Mouse (Mus musculus) stomach, embryonic 15.5 days (tissue): Measurements from ENCODE around the gene Adgrv1. TPM values are rescaled to one million over a fixed set of nuclear protein-coding genes. Genes with fewer than 3 reads are reported as not detected.

Experiments
- ATAC-seq: fragments of 200-750 bp; cut with Nextera tagmentation; 2 replicates; pipeline ENCODE4 v1.8.0; 2017; ENCODE audit warnings: low read depth, moderate number of reproducible peaks, moderate TSS enrichment; ENCODE audit not compliant: insufficient read depth, low FRiP score
- H3K27ac ChIP-seq: fragments of 300-500 bp; sonication (generic); 2 replicates; pipeline ENCODE4 v1.5.1; 2015; ENCODE audit warnings: mild to moderate bottlenecking, inconsistent platforms
- H3K27me3 ChIP-seq: fragments of 300-500 bp; sonication (generic); replicated peaks from 2 replicates; pipeline ENCODE4 v1.6.1; 2015; ENCODE audit warnings: inconsistent platforms
- H3K36me3 ChIP-seq: fragments of 300-500 bp; sonication (generic); 2 replicates; pipeline ENCODE4 v1.6.1; 2015; ENCODE audit warnings: inconsistent platforms
- H3K4me1 ChIP-seq: fragments of 300-500 bp; sonication (generic); 2 replicates; pipeline ENCODE4 v1.6.1; 2015; ENCODE audit warnings: inconsistent platforms
- H3K4me2 ChIP-seq: fragments of 300-500 bp; sonication (generic); 2 replicates; pipeline ENCODE4 v1.6.1; 2015; ENCODE audit warnings: mild to moderate bottlenecking, inconsistent platforms
- H3K4me3 ChIP-seq: fragments of 300-500 bp; sonication (generic); replicated peaks from 2 replicates; pipeline ENCODE4 v1.5.1; 2015; ENCODE audit warnings: inconsistent platforms
- H3K9ac ChIP-seq: fragments of 300-500 bp; sonication (generic); 2 replicates; pipeline ENCODE4 v1.6.1; 2015; ENCODE audit warnings: inconsistent platforms
- H3K9me3 ChIP-seq: fragments of 300-500 bp; sonication (generic); 2 replicates; pipeline ENCODE4 v1.6.1; 2016; ENCODE audit warnings: inconsistent platforms
- WGBS: fragments of 180-500 bp; shearing (Covaris S2); methylation state at CpG from one replicate; pipeline ENCODE4 v1.1.7; 2015; 5-methylcytosine and 5-hydroxymethylcytosine counted together
- polyA plus RNA-seq: library from polyadenylated mRNA; unstranded; fragments of >200 nt; fragmentation: Nextera tagmentation; extraction: Ambion mirVana; gene quantifications from 2 replicates; pipeline ENCODE4 v1.2.1, GENCODE M21; 2015

Adgrv1 gene
- polyA plus RNA-seq, 1 experiment from 2014 or later = 1.1 TPM

DNA sequence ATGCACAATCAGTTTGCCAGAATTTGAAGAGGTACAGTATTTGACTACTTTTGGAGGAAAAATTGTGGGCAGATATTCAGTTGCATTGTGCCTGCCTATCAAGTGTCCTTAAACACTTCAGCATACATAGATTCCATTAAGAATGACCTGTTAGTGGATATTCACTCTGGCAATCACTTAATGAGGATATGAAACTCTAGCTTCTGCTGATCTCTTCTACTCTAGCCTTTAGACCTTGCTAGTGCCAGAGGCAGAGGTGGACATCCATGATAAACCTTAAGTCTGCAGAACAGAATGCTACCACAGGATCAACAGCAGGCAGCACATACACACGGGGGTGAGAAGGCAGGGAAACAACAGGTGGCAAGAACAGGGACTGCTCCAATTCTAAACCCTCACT lies 488.5 kb downstream of the Adgrv1 start:
- Histone ChIP-seq H3K27ac (no peak overlapping the region), H3K9me3 (no peaks in the 10 kb centered on the region), H3K4me2 (no peak overlapping the region), H3K36me3 (no peaks in the 10 kb centered on the region), H3K4me3 (no peak overlapping the region), H3K27me3 (no peaks in the 10 kb centered on the region), H3K9ac (no peak overlapping the region), H3K4me1 (no peaks in the 10 kb centered on the region)
- no peak for ATAC-seq
- 61% methylated on average over 1 of the region's 1 CpGs for WGBS

DNA sequence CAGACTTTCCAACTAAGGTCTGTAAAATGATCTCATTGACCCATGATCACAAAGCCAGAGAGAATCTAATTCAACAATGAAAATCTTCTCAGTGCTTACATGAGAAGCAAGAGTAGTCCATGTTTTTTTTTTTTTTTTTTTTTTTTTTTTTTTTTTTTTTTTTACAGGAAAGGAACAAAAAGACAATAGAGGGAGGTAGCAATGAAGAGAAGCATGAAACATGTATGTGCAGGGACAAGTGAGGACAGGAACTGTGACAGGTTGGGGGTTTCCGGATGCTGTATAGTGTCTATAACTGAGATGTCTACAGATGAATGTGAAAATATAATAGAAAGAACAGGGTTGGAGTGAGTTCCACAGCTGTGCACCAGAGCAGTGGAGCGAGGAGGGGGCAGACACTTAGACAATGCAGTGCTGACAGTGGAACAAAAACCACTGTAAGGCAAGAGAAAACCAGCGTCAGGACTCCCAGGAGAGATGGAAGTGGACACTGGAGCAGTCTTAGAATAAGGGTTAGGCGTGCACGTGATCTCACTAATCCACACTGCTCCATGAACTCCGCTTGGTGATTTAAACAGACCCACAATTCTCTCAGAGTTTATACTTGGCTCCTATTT lies 490.6 kb downstream of the Adgrv1 start:
- Histone ChIP-seq H3K9me3 (no peaks in the 10 kb centered on the region), H3K9ac (no peak overlapping the region), H3K27me3 (no peaks in the 10 kb centered on the region), H3K4me2 (no peak overlapping the region), H3K36me3 (no peaks in the 10 kb centered on the region), H3K4me1 (no peaks in the 10 kb centered on the region), H3K27ac (no peak overlapping the region), H3K4me3 (no peak overlapping the region)
- 69% methylated on average over 6 of the region's 6 CpGs for WGBS
- ATAC-seq = no peak

DNA sequence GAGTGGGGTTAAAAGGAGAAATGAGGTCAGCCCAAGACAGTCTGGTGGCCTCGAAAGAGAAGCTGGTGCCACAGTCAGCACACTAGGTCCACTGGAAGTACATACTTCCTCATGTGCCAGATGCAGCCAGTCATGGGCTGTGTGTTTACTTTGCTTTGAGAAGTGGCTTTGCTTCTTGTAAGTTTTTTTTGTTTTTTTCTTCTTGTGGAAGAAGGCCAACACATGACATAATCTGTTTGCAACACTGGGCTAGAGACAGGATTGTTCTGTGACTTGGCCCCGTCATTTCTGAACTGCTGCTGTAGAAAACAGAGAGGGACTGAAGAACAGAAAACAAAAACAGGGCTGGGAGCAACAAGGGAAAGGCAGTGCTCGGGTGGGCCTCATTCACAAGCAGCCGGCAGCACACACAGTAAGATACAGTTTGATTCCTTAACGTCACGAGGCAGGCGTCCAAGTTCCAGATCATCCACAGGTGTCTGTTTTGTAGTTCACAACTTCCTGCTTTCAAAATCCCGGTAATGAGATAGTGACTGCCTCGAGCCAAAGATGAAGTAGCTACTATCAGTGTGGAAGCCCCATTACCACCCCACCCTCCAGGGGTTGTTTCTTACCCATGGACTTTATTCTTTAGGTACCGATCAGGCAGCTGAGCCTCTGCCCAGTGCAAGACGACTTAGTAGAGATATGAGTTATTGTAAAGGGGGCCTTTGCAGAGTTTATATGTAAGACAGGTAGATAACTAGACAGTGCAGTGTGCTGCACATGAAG lies 496.1 kb downstream of the Adgrv1 start:
- no peak overlapping the region for H3K9ac ChIP-seq
- peak; percentile 85 for ATAC-seq
- no peaks in the 10 kb centered on the region for H3K9me3 ChIP-seq
- no peak overlapping the region for H3K4me2 ChIP-seq
- no peak overlapping the region for H3K4me3 ChIP-seq
- H3K27ac ChIP-seq = peak overlapping the region; percentile 67
- H3K27me3 ChIP-seq = no peaks in the 10 kb centered on the region
- 20% methylated on average over 11 of the region's 11 CpGs for WGBS
- H3K36me3 ChIP-seq = no peaks in the 10 kb centered on the region
- H3K4me1 ChIP-seq = peaks cover 10% of the 10 kb centered on the region

DNA sequence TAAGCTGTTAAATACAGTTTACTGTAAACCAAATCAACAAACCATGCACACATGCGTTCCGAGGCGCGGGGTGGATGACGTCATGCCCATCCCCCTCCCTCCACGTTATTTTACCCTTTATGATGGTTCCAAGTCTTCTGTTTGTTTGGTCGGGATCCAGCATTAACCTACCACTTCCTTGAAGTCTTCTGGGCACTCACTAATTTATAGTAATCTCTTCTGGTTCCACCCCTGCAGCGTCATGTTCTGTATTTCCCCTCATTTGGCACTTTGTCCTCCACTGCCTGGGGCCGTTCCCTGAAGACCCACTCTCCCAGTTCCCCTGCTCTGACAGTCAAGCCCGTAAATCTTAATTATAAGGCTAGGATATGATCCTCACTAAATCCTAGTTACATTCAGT lies 497.0 kb downstream of the Adgrv1 start:
- peak overlapping the region; percentile 67; the same call in 1 of the 2 replicates for H3K27ac ChIP-seq
- no peak overlapping the region for H3K4me2 ChIP-seq
- no peak for ATAC-seq
- H3K4me3 ChIP-seq = no peak overlapping the region
- no peaks in the 10 kb centered on the region for H3K27me3 ChIP-seq
- peaks cover 13% of the 10 kb centered on the region for H3K4me1 ChIP-seq
- no peak overlapping the region for H3K9ac ChIP-seq
- WGBS = 50% methylated on average over 10 of the region's 10 CpGs
- no peaks in the 10 kb centered on the region for H3K9me3 ChIP-seq
- H3K36me3 ChIP-seq = no peaks in the 10 kb centered on the region

DNA sequence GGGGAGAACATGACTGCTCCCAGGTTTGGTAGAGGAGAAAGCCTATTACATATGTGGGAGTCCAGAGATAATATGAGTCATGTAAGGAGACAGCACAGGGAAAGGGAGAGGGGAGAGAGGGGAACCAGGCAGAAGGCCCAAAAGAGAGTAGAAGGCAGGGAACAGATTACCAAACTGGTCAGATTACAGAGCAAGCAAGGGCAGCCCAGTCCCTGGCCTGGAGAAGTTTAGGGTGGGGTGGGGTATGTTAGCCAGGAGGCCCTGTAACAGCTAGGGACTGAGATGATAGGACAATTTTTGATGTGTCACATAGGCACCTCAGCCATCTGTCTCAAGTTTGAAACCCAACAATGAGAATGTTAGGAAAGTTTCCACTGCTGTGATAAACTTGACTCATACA lies 498.5 kb downstream of the Adgrv1 start:
- H3K9ac ChIP-seq = no peak overlapping the region

DNA sequence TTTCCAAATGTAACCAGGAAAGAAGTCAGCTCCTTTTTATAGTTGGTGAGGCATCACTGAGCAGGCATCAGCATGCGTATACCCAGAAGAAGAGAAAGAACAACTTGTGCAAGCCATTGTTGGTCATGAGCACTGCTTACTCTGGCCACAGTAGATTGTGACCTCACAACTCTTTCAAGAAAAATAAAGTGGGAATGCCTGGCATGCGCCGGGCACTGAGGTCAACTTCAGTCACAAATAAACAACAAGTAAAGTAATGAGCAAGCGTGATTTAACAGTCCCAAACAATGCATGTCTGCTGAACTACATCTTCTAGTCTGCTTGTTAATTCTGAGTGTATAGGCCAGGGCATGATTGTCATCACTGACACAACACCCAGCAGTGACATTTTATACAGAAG lies 499.6 kb downstream of the Adgrv1 start:
- no peak overlapping the region for H3K4me3 ChIP-seq
- H3K9me3 ChIP-seq = no peaks in the 10 kb centered on the region
- H3K36me3 ChIP-seq = no peaks in the 10 kb centered on the region
- no peak for ATAC-seq
- H3K27me3 ChIP-seq = no peaks in the 10 kb centered on the region
- no peak overlapping the region for H3K4me2 ChIP-seq
- H3K4me1 ChIP-seq = peaks cover 13% of the 10 kb centered on the region
- WGBS = 75% methylated on average over 4 of the region's 4 CpGs
- H3K9ac ChIP-seq = no peak overlapping the region
- H3K27ac ChIP-seq = no peak overlapping the region

More for the DNA sequence above, 498.5 kb downstream of the Adgrv1 start:
- Histone ChIP-seq H3K4me2 (no peak overlapping the region), H3K36me3 (no peaks in the 10 kb centered on the region), H3K9me3 (no peaks in the 10 kb centered on the region), H3K4me3 (no peak overlapping the region), H3K27ac (no peak overlapping the region), H3K4me1 (peaks cover 13% of the 10 kb centered on the region), H3K27me3 (no peaks in the 10 kb centered on the region)
- no peak for ATAC-seq

DNA sequence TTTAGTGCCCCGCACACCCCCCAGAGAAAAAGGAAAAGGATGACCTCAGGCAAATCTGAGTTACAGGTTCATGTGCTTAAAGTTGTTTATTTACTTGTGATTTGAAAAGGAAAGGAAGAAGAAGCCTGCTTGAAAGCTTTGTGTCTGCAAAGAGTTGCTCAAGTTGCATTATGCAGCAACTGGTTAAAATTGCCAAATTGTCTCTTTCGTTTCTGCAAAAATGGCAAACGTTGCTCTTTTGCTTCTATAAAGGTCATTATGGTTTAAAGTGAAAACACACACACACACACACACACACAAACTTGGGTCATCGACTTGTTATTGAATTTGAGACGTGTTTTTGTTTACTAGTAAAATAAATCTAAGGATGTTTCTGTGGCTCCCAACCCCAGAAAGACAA lies 500.3 kb downstream of the Adgrv1 start:
- Histone ChIP-seq H3K9ac (no peak overlapping the region), H3K4me1 (peaks cover 13% of the 10 kb centered on the region), H3K4me2 (no peak overlapping the region), H3K27me3 (no peaks in the 10 kb centered on the region), H3K9me3 (no peaks in the 10 kb centered on the region), H3K36me3 (no peaks in the 10 kb centered on the region), H3K4me3 (no peak overlapping the region), H3K27ac (no peak overlapping the region)
- ATAC-seq = no peak
- 61% methylated on average over 5 of the region's 5 CpGs for WGBS

DNA sequence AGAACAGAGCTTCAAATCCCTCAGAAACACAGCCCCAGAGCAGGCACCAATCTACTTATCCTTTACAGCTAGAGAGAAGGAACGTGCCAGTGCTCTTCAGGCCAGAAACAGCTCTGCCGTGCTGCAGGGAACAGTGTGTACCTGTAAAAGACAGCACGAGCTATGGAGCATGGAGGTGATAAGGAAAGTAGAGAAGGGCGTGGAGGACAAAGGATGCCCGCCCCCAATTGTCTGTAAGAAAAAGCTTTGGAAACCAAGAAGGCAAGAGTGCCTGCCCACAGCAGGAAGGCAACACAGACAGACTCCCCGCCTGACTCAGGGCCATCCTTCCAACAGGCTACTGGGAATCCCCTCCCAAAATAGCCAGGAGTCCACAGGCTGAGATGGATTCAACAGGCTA lies 501.1 kb downstream of the Adgrv1 start:
- Histone ChIP-seq H3K27ac (no peak overlapping the region), H3K4me1 (peaks cover 13% of the 10 kb centered on the region), H3K27me3 (no peaks in the 10 kb centered on the region), H3K36me3 (no peaks in the 10 kb centered on the region), H3K4me2 (no peak overlapping the region), H3K9ac (no peak overlapping the region), H3K9me3 (no peaks in the 10 kb centered on the region), H3K4me3 (no peak overlapping the region)
- WGBS = 45% methylated on average over 6 of the region's 6 CpGs
- no peak for ATAC-seq

DNA sequence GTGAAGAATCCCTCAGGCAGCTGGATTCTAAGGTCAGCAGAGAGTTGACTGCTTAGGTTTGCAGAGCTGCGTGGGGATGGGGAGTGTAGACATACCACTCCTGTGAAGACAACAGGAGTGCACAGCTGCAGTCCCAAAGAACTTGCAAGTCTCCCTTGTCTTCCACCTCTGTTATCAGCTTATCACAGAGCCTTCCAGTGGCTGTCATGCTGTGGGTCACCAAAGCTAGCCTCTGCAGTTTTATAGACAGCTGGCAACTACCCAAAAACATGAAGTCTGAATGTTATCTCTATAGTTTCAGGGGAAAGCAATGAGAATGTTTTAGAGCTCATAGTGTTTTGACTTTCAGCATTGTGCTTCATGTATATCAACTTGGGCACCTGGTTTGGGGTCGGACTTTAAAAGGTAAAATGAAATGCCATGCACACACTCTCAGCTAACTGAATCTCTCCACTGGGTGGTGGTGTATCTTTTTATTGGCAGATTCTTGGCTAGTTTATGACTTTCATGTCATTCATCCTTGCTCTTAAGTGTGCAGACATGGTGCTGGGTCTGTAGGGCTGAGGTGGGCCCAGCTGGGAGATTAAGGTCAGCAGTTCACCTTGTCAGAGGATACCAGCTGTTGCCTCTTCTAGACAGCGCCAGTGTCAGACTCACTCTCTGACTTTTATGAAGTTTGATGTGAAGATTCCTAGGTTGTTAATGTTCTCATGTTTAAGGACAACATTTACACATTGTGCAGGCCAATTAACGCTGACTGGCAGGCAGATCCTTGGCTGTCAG lies 502.0 kb downstream of the Adgrv1 start:
- Histone ChIP-seq H3K4me2 (no peak overlapping the region), H3K9ac (no peak overlapping the region), H3K4me1 (peaks cover 8% of the 10 kb centered on the region), H3K27me3 (no peaks in the 10 kb centered on the region), H3K27ac (no peak overlapping the region), H3K9me3 (no peaks in the 10 kb centered on the region), H3K36me3 (no peaks in the 10 kb centered on the region), H3K4me3 (no peak overlapping the region)
- ATAC-seq = no peak
- WGBS = 59% methylated on average over 4 of the region's 4 CpGs

DNA sequence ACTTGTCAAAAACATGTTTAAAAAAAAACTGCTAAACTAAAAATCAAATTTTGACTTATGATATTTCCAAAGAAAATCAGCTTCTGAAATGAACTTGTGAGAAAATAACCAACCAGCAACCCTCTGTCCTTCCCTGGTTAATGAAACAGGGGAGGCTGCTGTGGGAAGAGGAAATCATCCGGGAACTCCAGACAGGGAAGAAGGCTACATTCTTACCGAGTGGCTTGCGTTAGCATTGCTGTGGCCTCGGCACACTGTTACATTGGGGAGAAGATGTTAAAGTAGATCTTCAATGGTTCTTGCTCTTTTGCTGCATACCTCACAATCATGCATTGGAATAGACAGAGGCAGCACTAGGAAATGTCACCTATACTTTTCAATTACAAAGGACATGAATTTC lies 507.1 kb downstream of the Adgrv1 start:
- Histone ChIP-seq H3K9me3 (no peaks in the 10 kb centered on the region), H3K9ac (no peak overlapping the region), H3K4me1 (no peaks in the 10 kb centered on the region), H3K27me3 (no peaks in the 10 kb centered on the region), H3K36me3 (no peaks in the 10 kb centered on the region), H3K27ac (no peak overlapping the region), H3K4me2 (no peak overlapping the region), H3K4me3 (no peak overlapping the region)
- WGBS = 74% methylated on average over 4 of the region's 4 CpGs
- ATAC-seq = no peak

DNA sequence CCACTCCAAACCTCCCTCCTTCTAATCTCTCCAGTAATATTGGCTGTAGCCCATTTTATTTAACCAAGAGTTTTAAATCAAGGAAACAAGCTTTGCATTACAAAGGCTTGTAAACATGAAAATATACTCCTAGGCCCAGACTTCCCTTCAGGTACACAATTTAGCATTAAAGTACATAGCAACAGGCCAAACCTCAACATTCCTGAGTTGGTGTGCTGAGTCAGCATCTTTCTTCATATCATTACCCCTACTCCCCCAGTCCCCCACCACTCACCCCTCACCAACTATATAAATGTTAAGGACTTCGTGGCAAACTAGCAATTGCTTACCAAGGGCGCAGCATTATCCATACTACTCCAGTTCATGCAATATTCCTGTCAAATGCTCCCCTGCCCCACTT lies 510.7 kb downstream of the Adgrv1 start:
- Histone ChIP-seq H3K4me2 (no peak overlapping the region), H3K27ac (no peak overlapping the region), H3K36me3 (no peaks in the 10 kb centered on the region), H3K9ac (no peak overlapping the region), H3K9me3 (no peaks in the 10 kb centered on the region), H3K4me1 (no peaks in the 10 kb centered on the region), H3K4me3 (no peak overlapping the region), H3K27me3 (no peaks in the 10 kb centered on the region)
- no peak for ATAC-seq
- WGBS = 78% methylated on average over 2 of the region's 2 CpGs

DNA sequence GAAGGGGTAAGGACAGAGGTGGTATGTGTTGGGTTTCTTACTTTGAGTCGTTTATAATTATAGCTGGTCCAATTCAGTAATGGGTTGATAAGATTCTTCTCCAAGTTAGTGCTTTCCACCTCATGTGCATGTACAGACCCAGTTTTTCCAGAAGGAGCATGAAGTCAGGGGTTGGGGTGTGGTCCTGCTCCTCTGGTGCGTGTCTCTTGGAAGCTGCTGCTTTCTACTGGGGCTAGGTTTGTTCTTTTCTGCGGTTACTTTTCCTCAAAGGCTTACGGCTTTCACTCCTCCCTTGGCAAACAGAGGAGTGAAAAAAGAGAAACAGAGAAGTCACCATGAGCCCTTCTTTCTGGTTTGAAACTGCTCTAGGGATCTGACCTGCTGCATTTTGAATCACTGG lies 522.5 kb downstream of the Adgrv1 start:
- no peak for ATAC-seq
- H3K27ac ChIP-seq = no peak overlapping the region
- WGBS = 77% methylated on average over 4 of the region's 4 CpGs

More for the DNA sequence above, 522.5 kb downstream of the Adgrv1 start:
- Histone ChIP-seq H3K36me3 (no peaks in the 10 kb centered on the region), H3K9me3 (no peaks in the 10 kb centered on the region), H3K4me1 (0 out of 2 replicates have a peak, but pooled peaks cover 8% of the 10 kb centered on the region), H3K4me3 (no peak overlapping the region), H3K27me3 (no peaks in the 10 kb centered on the region), H3K4me2 (no peak overlapping the region), H3K9ac (no peak overlapping the region)
